Comparison of ENCODE assay signal across 17 mouse cellular contexts in genomic region chr9:21083324-21083723, GRCm38 (mm10). TPM values are rescaled to one million over a fixed set of nuclear protein-coding genes. Genes with fewer than 3 reads are reported as not detected.
"Had no signal": no experiment of that assay in that cellular context is flagged by ENCODE, and none has a peak within 500 bp of the region (broad histone marks: within the 10 kb centered on the region; RNA-seq: fewer than 3 reads in every experiment).

No protein-coding gene starts in this region.

- H3K9ac ChIP-seq: kidney, embryonic 15.5 days; limb, embryonic 13.5 days; midbrain, embryonic 15.5 days; neural tube, embryonic 13.5 days; stomach, embryonic 15.5 days had no signal

- H3K9me3 ChIP-seq: kidney, embryonic 15.5 days; limb, embryonic 13.5 days; midbrain, embryonic 15.5 days; neural tube, embryonic 13.5 days; stomach, embryonic 15.5 days had no signal

- H3K27ac ChIP-seq: kidney, embryonic 15.5 days; limb, embryonic 13.5 days; midbrain, embryonic 15.5 days; neural tube, embryonic 13.5 days; stomach, embryonic 15.5 days had no signal

- H3K4me2 ChIP-seq: kidney, embryonic 15.5 days; limb, embryonic 13.5 days; midbrain, embryonic 11.5 days; midbrain, embryonic 15.5 days; neural tube, embryonic 13.5 days; stomach, embryonic 15.5 days had no signal

- H3K4me3 ChIP-seq: kidney, embryonic 15.5 days; limb, embryonic 13.5 days; midbrain, embryonic 15.5 days; neural tube, embryonic 13.5 days; stomach, embryonic 15.5 days had no signal

- ATAC-seq: intestine, embryonic 16.5 days; lung, postnatal 0 days; midbrain, embryonic 15.5 days had no signal

- H3K4me1 ChIP-seq: kidney, embryonic 15.5 days; limb, embryonic 13.5 days; neural tube, embryonic 13.5 days; stomach, embryonic 15.5 days had no signal

- DNase-seq: kidney, adult 2 months; kidney, postnatal 25 days; lung, adult 2 months; lung, postnatal 36 days; retina, postnatal 1 day; right cerebral cortex, postnatal 4 days; thymus, postnatal 36 days had no signal

- H3K27me3 ChIP-seq: kidney, embryonic 15.5 days; limb, embryonic 13.5 days; midbrain, embryonic 15.5 days; neural tube, embryonic 13.5 days; stomach, embryonic 15.5 days had no signal

RNA-seq across cellular contexts. Expression of gene Zglp1, which starts 16.4 kb away (rescaled TPM):
- total RNA-seq: left cerebral cortex, postnatal 36 days; megakaryocyte, adult 5-6 weeks had no signal
- polyA plus RNA-seq: kidney, adult 2 months; lung, adult 2 months; lung, postnatal 0 days; stomach, embryonic 15.5 days had no signal
